ENCODE assay signal across 24 mouse cellular contexts in genomic region chr6:129215053-129215452, GRCm38 (mm10). TPM values are rescaled to one million over a fixed set of nuclear protein-coding genes. Genes with fewer than 3 reads are reported as not detected.
A peak's percentile ranks its signal among the peaks of the same experiment; 100 is the strongest.
DNase-seq lines count a peak whose midpoint lies in the region; ATAC-seq and TF ChIP-seq lines count a peak whose summit lies in the region.
"Had no signal": no experiment of that assay in that cellular context is flagged by ENCODE, and none has a peak within 500 bp of the region (broad histone marks: within the 10 kb centered on the region; RNA-seq: fewer than 3 reads in every experiment).

No protein-coding gene starts in this region.

- no peaks in the 10 kb centered on the region for H3K27me3 ChIP-seq in liver, adult 2 months (ENCODE audit: control insufficient read depth, insufficient read depth, low read length)
- H3K27me3 ChIP-seq in liver, postnatal 0 days (ENCODE audit: insufficient read depth, low read length): no peaks in the 10 kb centered on the region
- H3K27me3 ChIP-seq in myocyte (ENCODE audit: control insufficient read depth, insufficient read depth, insufficient read length): no peaks in the 10 kb centered on the region
- no peaks in the 10 kb centered on the region for H3K27me3 ChIP-seq in stomach, postnatal 0 days (ENCODE audit: control insufficient read depth, insufficient read depth, low read length)
- H3K27me3 ChIP-seq: CH12.LX; embryonic facial prominence, embryonic 12.5 days; hindbrain, embryonic 12.5 days; limb, embryonic 15.5 days; megakaryocyte, embryonic 14.5 days; neural tube, embryonic 15.5 days; stomach, embryonic 15.5 days had no signal

- H3K36me3 ChIP-seq in liver, adult 2 months (ENCODE audit: control insufficient read depth, insufficient read depth, low read length): peaks cover 2% of the 10 kb centered on the region; the same call in 1 of the 2 replicates
- H3K36me3 ChIP-seq in liver, postnatal 0 days (replicated peaks; ENCODE audit: insufficient read depth, low read length): no peaks in the 10 kb centered on the region
- no peaks in the 10 kb centered on the region for H3K36me3 ChIP-seq in myocyte (ENCODE audit: control insufficient read depth, insufficient read depth)
- H3K36me3 ChIP-seq in stomach, postnatal 0 days (ENCODE audit: control insufficient read depth, insufficient read depth, low read length): no peaks in the 10 kb centered on the region
- H3K36me3 ChIP-seq: embryonic facial prominence, embryonic 12.5 days; heart, embryonic 10.5 days; hindbrain, embryonic 12.5 days; limb, embryonic 15.5 days; neural tube, embryonic 15.5 days; stomach, embryonic 15.5 days had no signal

- peaks cover 8% of the 10 kb centered on the region; the same call in 1 of the 2 replicates for H3K79me2 ChIP-seq in liver, adult 2 months (ENCODE audit: control insufficient read depth, insufficient read depth, low read length)
- no peaks in the 10 kb centered on the region for H3K79me2 ChIP-seq in myocyte (ENCODE audit: control insufficient read depth, insufficient read depth)

- TF ChIP-seq EP300 in liver, postnatal 0 days (IDR thresholded peaks at IDR 0.05; ENCODE audit: low read depth): no peak
- TF ChIP-seq EP300 in stomach, postnatal 0 days (optimal IDR thresholded peaks at IDR 0.05): no peak

- H3K4me1 ChIP-seq in liver, adult 2 months (ENCODE audit: control insufficient read depth, insufficient read depth, low read length): peaks cover 23% of the 10 kb centered on the region
- H3K4me1 ChIP-seq in liver, postnatal 0 days (ENCODE audit: insufficient read depth): peaks cover 38% of the 10 kb centered on the region
- H3K4me1 ChIP-seq in bone marrow macrophage, adult 2 months (ENCODE audit: control insufficient read depth, insufficient read depth, low read length): peaks cover 20% of the 10 kb centered on the region
- no peaks in the 10 kb centered on the region for H3K4me1 ChIP-seq in stomach, postnatal 0 days (replicated peaks; ENCODE audit: control insufficient read depth, insufficient read depth)
- H3K4me1 ChIP-seq: embryonic facial prominence, embryonic 12.5 days; heart, embryonic 10.5 days; hindbrain, embryonic 12.5 days; limb, embryonic 15.5 days; neural tube, embryonic 15.5 days had no signal

- no peak overlapping the region for H3ac ChIP-seq in myocyte (ENCODE audit: control insufficient read depth, insufficient read length)

- peak overlapping the region; percentile 17 for H3K4me3 ChIP-seq in gastrocnemius, adult 2 months
- H3K4me3 ChIP-seq in liver, adult 2 months (ENCODE audit: insufficient read depth, low read depth, low read length): no peak overlapping the region
- no peak overlapping the region for H3K4me3 ChIP-seq in liver, postnatal 0 days (ENCODE audit: low read depth, low read length)
- H3K4me3 ChIP-seq in bone marrow macrophage, adult 2 months (ENCODE audit: insufficient read depth, low read length): no peak overlapping the region
- H3K4me3 ChIP-seq in myocyte: no peak overlapping the region
- H3K4me3 ChIP-seq in stomach, postnatal 0 days (ENCODE audit: low read depth, low read length): no peak overlapping the region
- H3K4me3 ChIP-seq: embryonic facial prominence, embryonic 12.5 days; heart, embryonic 10.5 days; hindbrain, embryonic 12.5 days; limb, embryonic 15.5 days; megakaryocyte, embryonic 14.5 days; neural tube, embryonic 15.5 days; stomach, embryonic 15.5 days had no signal

- TF ChIP-seq CTCF in gastrocnemius, adult 2 months (IDR thresholded peaks at IDR 0.05): no peak
- no peak for TF ChIP-seq CTCF in liver, adult 2 months (IDR thresholded peaks at IDR 0.05; ENCODE audit: low read depth, low read length)
- no peak for TF ChIP-seq CTCF in liver, postnatal 0 days (IDR thresholded peaks at IDR 0.05; ENCODE audit: low read depth)
- TF ChIP-seq CTCF in bone marrow macrophage, adult 2 months (IDR thresholded peaks at IDR 0.05; ENCODE audit: low read depth, low read length): no peak
- no peak for TF ChIP-seq CTCF in stomach, postnatal 0 days (IDR thresholded peaks at IDR 0.05; ENCODE audit: low read depth)

- ATAC-seq in liver, postnatal 0 days: no peak
- no peak for ATAC-seq in CD4-positive, CD25-positive, alpha-beta regulatory T cell, adult 4 months
- no peak for ATAC-seq in stomach, postnatal 0 days (ENCODE audit: low FRiP score, low TSS enrichment)
- ATAC-seq: forebrain, embryonic 14.5 days; inflammation-experienced regulatory T-cells, adult 6 months had no signal

- intact Hi-C loops in gastrocnemius, adult 2 months (cut with DNase I): no loop called here
- intact Hi-C loops in gastrocnemius, postnatal 36 days (cut with DNase I): loop anchor here (5.0 kb wide), 1 partner anchor 33 kb away; the partner anchor contains the start of gene Clec2d

- no peaks in the 10 kb centered on the region; the same call in 1 of the 2 replicates for H3K9me3 ChIP-seq in liver, postnatal 0 days (ENCODE audit: low read length)
- no peaks in the 10 kb centered on the region for H3K9me3 ChIP-seq in stomach, postnatal 0 days (ENCODE audit: control insufficient read depth, low read length)
- H3K9me3 ChIP-seq: embryonic facial prominence, embryonic 12.5 days; heart, embryonic 10.5 days; hindbrain, embryonic 12.5 days; limb, embryonic 15.5 days; megakaryocyte, embryonic 14.5 days; neural tube, embryonic 15.5 days; stomach, embryonic 15.5 days had no signal

- no peak for DNase-seq in gastrocnemius, adult 2 months
- no peak for DNase-seq in gastrocnemius, postnatal 36 days
- peak; percentile 21 for DNase-seq in liver, adult 2 months (ENCODE audit: extremely low read depth, low read depth, low spot score)
- no peak for DNase-seq in liver, postnatal 0 days
- DNase-seq in stomach, postnatal 0 days (ENCODE audit: low spot score): no peak
- DNase-seq: adrenal gland, adult 2 months; cerebellum, postnatal 10 days; gastrocnemius, postnatal 25 days; midbrain, embryonic 14.5 days; right cerebral cortex, postnatal 25 days; thymus, postnatal 25 days had no signal

- no peak overlapping the region for H3K9ac ChIP-seq in liver, adult 2 months (ENCODE audit: low read depth, low read length)
- H3K9ac ChIP-seq in liver, postnatal 0 days (replicated peaks): no peak overlapping the region
- H3K9ac ChIP-seq in stomach, postnatal 0 days (ENCODE audit: low read length): no peak overlapping the region
- H3K9ac ChIP-seq: embryonic facial prominence, embryonic 12.5 days; hindbrain, embryonic 12.5 days; limb, embryonic 15.5 days; neural tube, embryonic 15.5 days; stomach, embryonic 15.5 days had no signal

- H3K4me2 ChIP-seq in liver, postnatal 0 days (ENCODE audit: low read depth, low read length): no peak overlapping the region
- peak overlapping the region; percentile 52 for H3K4me2 ChIP-seq in myocyte (ENCODE audit: low read depth)
- H3K4me2 ChIP-seq in stomach, postnatal 0 days (replicated peaks; ENCODE audit: low read depth): no peak overlapping the region
- H3K4me2 ChIP-seq: embryonic facial prominence, embryonic 12.5 days; hindbrain, embryonic 12.5 days; limb, embryonic 15.5 days; neural tube, embryonic 15.5 days; stomach, embryonic 15.5 days had no signal

- TF ChIP-seq POLR2A in liver, adult 2 months (IDR thresholded peaks at IDR 0.05; ENCODE audit: extremely low read depth, insufficient read depth, low read length): no peak
- no peak for TF ChIP-seq POLR2A in bone marrow macrophage, adult 2 months (IDR thresholded peaks at IDR 0.05; ENCODE audit: borderline replicate concordance, low read depth, low read length)
- no peak for TF ChIP-seq POLR2A in myocyte (IDR thresholded peaks at IDR 0.05; ENCODE audit: insufficient read length, low read depth)

- WGBS in liver, adult 2 months: 91% methylated on average over 2 of the region's 2 CpGs
- WGBS in liver, postnatal 0 days (ENCODE audit: insufficient replicate concordance): 86% methylated on average over 2 of the region's 2 CpGs
- 91% methylated on average over 2 of the region's 2 CpGs for WGBS in stomach, postnatal 0 days

- peak overlapping the region; percentile 90 for H3K27ac ChIP-seq in gastrocnemius, adult 2 months
- H3K27ac ChIP-seq in liver, adult 2 months (replicated peaks; ENCODE audit: insufficient read depth, low read depth, low read length): peak overlapping the region; percentile 87
- H3K27ac ChIP-seq in liver, postnatal 0 days (ENCODE audit: low read depth): no peak overlapping the region; the same call in 1 of the 2 replicates
- H3K27ac ChIP-seq in bone marrow macrophage, adult 2 months (ENCODE audit: insufficient read depth, low read depth, low read length): peak overlapping the region; percentile 90
- H3K27ac ChIP-seq in stomach, postnatal 0 days (replicated peaks): no peak overlapping the region; the same call in 1 of the 2 replicates
- H3K27ac ChIP-seq: embryonic facial prominence, embryonic 12.5 days; heart, embryonic 10.5 days; hindbrain, embryonic 12.5 days; limb, embryonic 15.5 days; neural tube, embryonic 15.5 days; stomach, embryonic 15.5 days had no signal

TF ChIP-seq in myocyte, 11 proteins besides CTCF, POLR2A, EP300 and RAD21 (continues in another document):
- TF ChIP-seq MYOG (IDR thresholded peaks at IDR 0.05; ENCODE audit: control insufficient read depth in 1 of 3, insufficient read depth in 1 of 3, insufficient read length in 2 of 3, low read depth in 2 of 3) (no peak), CEBPB (IDR thresholded peaks at IDR 0.05; ENCODE audit: insufficient read depth, poor library complexity, severe bottlenecking) (no peak), REST (IDR thresholded peaks at IDR 0.05; ENCODE audit: insufficient read depth, insufficient read length) (no peak), SRF (IDR thresholded peaks at IDR 0.05; ENCODE audit: control insufficient read depth, insufficient read length, low read depth) (no peak), MAX (IDR thresholded peaks at IDR 0.05; ENCODE audit: low read depth) (no peak), TCF12 (IDR thresholded peaks at IDR 0.05; ENCODE audit: insufficient read depth, poor library complexity, severe bottlenecking) (no peak), USF1 (IDR thresholded peaks at IDR 0.05; ENCODE audit: low read depth) (no peak), E2F4 (IDR thresholded peaks at IDR 0.05; ENCODE audit: insufficient read depth) (no peak), TCF3 (IDR thresholded peaks at IDR 0.05; ENCODE audit: insufficient read length, low read depth) (no peak), POLR2AphosphoS2 (IDR thresholded peaks at IDR 0.05; ENCODE audit: insufficient read length, low read depth) (no peak)

RNA-seq across cellular contexts. Expression of gene Clec2d, which starts 34.6 kb away (rescaled TPM):
- 100 to 1,000 TPM in 1 of 2 experiments, 10 to 100 TPM in 1; 73.7 to 109 TPM for total RNA-seq in gastrocnemius, adult 2 months (2021)
- 10 to 100 TPM; 59.3 to 69.5 TPM for total RNA-seq in gastrocnemius, postnatal 36 days (2021)
- 521 and 532 TPM in 2 replicates for total RNA-seq in liver, adult 2 months (2014; rRNA removed)
- 124 and 141 TPM in 2 replicates for polyA plus RNA-seq in liver, adult 2 months (2012; rRNA removed)
- polyA plus RNA-seq in liver, postnatal 0 days (2015; fragmentation: Nextera tagmentation; extraction: Ambion mirVana): 2.3 and 3.0 TPM in 2 replicates
- 99.8 and 118 TPM in 2 replicates for polyA plus RNA-seq in bone marrow macrophage, adult 2 months (2012; ENCODE audit: insufficient read depth, insufficient read length, missing spikeins)
- 19.7 TPM for polyA plus RNA-seq in myocyte (2012; fragmentation: generic; extraction: Trizol)
- polyA plus RNA-seq in CD4-positive, CD25-positive, alpha-beta regulatory T cell, adult 4 months (2017; shearing (Covaris generic)): 10 to 100 TPM in 1 of 2 experiments, 1 to 10 TPM in 1; 7.8 to 11.7 TPM
- 0.42 and 0.87 TPM in 2 replicates for polyA plus RNA-seq in stomach, postnatal 0 days (2015; fragmentation: Nextera tagmentation; extraction: Ambion mirVana)
- polyA plus RNA-seq: forebrain, embryonic 14.5 days; heart, embryonic 10.5 days; hindbrain, embryonic 12.5 days had no signal

Comparison
In these comparisons a context has a peak if more than half of its experiments do, and no peak if none do; other contexts are left out.
1. H3K27ac ChIP-seq: peak in gastrocnemius, adult 2 months (single experiment), liver, adult 2 months (single experiment) and bone marrow macrophage, adult 2 months (single experiment); none in liver, postnatal 0 days (single experiment) and stomach, postnatal 0 days (single experiment).